8 mouse cellular contexts compared by ENCODE assay signal in the genomic region with DNA sequence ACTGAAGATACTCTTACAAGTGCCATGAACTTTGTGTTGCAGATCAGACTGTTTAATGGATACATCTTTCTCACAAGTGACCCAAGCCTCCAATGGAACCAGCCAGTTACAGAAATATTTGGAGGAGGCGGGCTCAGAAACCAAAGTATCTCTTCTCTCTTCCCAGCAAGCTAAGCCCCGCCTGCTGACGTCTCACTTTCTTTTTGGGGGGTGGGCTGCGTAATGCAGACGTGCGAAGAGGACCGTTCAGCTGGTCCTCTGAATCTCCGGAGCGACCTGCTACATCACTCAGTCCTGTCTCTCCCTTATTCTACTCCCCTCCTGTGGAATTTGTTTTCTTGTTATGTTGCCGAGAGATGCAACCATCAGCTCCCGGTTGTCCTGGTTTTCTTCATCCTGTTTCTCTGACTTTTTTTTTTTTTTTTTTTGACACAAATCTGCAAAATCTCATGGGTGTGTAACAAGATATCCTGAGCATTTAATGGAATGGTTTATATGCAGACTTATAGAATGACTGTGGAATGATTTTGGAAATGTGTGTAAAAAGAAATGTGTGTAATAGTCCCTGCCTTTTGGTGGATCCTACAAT. TPM values are rescaled to one million over a fixed set of nuclear protein-coding genes. Genes with fewer than 3 reads are reported as not detected.
DNase-seq lines count a peak whose midpoint lies in the region; ATAC-seq and TF ChIP-seq lines count a peak whose summit lies in the region.

No protein-coding gene starts in this region.

- H3K4me2 ChIP-seq in limb, embryonic 11.5 days (ENCODE audit: low read depth, severe bottlenecking): peak overlapping the region; percentile 27; the same call in 1 of the 2 replicates
- H3K4me2 ChIP-seq in midbrain, embryonic 14.5 days (ENCODE audit: low read length): peak overlapping the region; percentile 48
- H3K4me2 ChIP-seq in stomach, embryonic 16.5 days (ENCODE audit: low read depth, low read length): peak overlapping the region; percentile 47

- H3K36me3 ChIP-seq in limb, embryonic 11.5 days (ENCODE audit: control insufficient read depth, insufficient read depth, low read length): no peaks in the 10 kb centered on the region
- no peaks in the 10 kb centered on the region for H3K36me3 ChIP-seq in midbrain, embryonic 14.5 days (ENCODE audit: control insufficient read depth, insufficient read depth, low read length)
- no peaks in the 10 kb centered on the region for H3K36me3 ChIP-seq in stomach, embryonic 16.5 days (ENCODE audit: control insufficient read depth, insufficient read depth, low read length)

- WGBS in limb, embryonic 11.5 days: 2% methylated on average over 11 of the region's 11 CpGs
- 1% methylated on average over 11 of the region's 11 CpGs for WGBS in midbrain, embryonic 14.5 days
- 4% methylated on average over 11 of the region's 11 CpGs for WGBS in stomach, embryonic 16.5 days

- H3K4me3 ChIP-seq in cortical plate, adult 2 months (ENCODE audit: insufficient read depth, low read length): peak overlapping the region; percentile 41
- H3K4me3 ChIP-seq in limb, embryonic 11.5 days (ENCODE audit: low read depth, low read length): peak overlapping the region; percentile 25; the same call in 1 of the 2 replicates
- peak overlapping the region; percentile 35 for H3K4me3 ChIP-seq in midbrain, embryonic 14.5 days (replicated peaks; ENCODE audit: low read depth, low read length)
- H3K4me3 ChIP-seq in stomach, embryonic 16.5 days (replicated peaks; ENCODE audit: low read length): peak overlapping the region; percentile 44

- DNase-seq in spleen, adult 18-20 months: peak; percentile 29 to 48
- no peak for DNase-seq in spleen, adult 12 weeks (ENCODE audit: low spot score)
- DNase-seq in heart, adult 18-20 months: peak; percentile 77 to 82
- peak; percentile 39 for DNase-seq in kidney, adult 9 months
- DNase-seq in limb, embryonic 11.5 days (ENCODE audit: low spot score): peak; percentile 81
- DNase-seq in midbrain, embryonic 14.5 days: peak; percentile 95

- no peaks in the 10 kb centered on the region; the same call in 1 of the 2 replicates for H3K4me1 ChIP-seq in cortical plate, adult 2 months (ENCODE audit: control insufficient read depth, insufficient read depth, low read length)
- peaks cover 8% of the 10 kb centered on the region for H3K4me1 ChIP-seq in limb, embryonic 11.5 days (ENCODE audit: control insufficient read depth, insufficient read depth, low read length)
- H3K4me1 ChIP-seq in midbrain, embryonic 14.5 days (ENCODE audit: control insufficient read depth, insufficient read depth, low read length): peaks cover 16% of the 10 kb centered on the region
- peaks cover 2% of the 10 kb centered on the region; the same call in 1 of the 2 replicates for H3K4me1 ChIP-seq in stomach, embryonic 16.5 days (ENCODE audit: control insufficient read depth, insufficient read depth, low read length)

- ATAC-seq in limb, embryonic 11.5 days (ENCODE audit: insufficient number of reproducible peaks, low FRiP score, low TSS enrichment, low read depth): peak; percentile 46; the same call in 1 of the 2 replicates
- ATAC-seq in midbrain, embryonic 14.5 days (ENCODE audit: low FRiP score, low TSS enrichment): peak; percentile 70
- ATAC-seq in stomach, embryonic 16.5 days (ENCODE audit: insufficient read depth, low FRiP score): peak; percentile 69; the same call in 1 of the 2 replicates

- TF ChIP-seq CTCF in cortical plate, adult 2 months (IDR thresholded peaks at IDR 0.05; ENCODE audit: extremely low read depth, insufficient read depth, low read length): no peak

- TF ChIP-seq POLR2A in cortical plate, adult 2 months (IDR thresholded peaks at IDR 0.05; ENCODE audit: extremely low read depth, insufficient read depth, low read length): peak; percentile 98

- no peaks in the 10 kb centered on the region for H3K9me3 ChIP-seq in limb, embryonic 11.5 days (ENCODE audit: control insufficient read depth, low read length)
- H3K9me3 ChIP-seq in midbrain, embryonic 14.5 days (ENCODE audit: control insufficient read depth, low read length): no peaks in the 10 kb centered on the region
- H3K9me3 ChIP-seq in stomach, embryonic 16.5 days (replicated peaks; ENCODE audit: control insufficient read depth, low read length): no peaks in the 10 kb centered on the region

- H3K9ac ChIP-seq in limb, embryonic 11.5 days (ENCODE audit: low read length): no peak overlapping the region
- peak overlapping the region; percentile 41; the same call in 1 of the 2 replicates for H3K9ac ChIP-seq in midbrain, embryonic 14.5 days (replicated peaks; ENCODE audit: low read length)
- H3K9ac ChIP-seq in stomach, embryonic 16.5 days (ENCODE audit: low read length): no peak overlapping the region

- peak overlapping the region; percentile 78; the same call in 1 of the 2 replicates for H3K27ac ChIP-seq in cortical plate, adult 2 months (ENCODE audit: insufficient read depth, low read length)
- no peak overlapping the region for H3K27ac ChIP-seq in limb, embryonic 11.5 days (replicated peaks; ENCODE audit: low read depth, low read length)
- H3K27ac ChIP-seq in midbrain, embryonic 14.5 days (replicated peaks; ENCODE audit: low read depth, low read length): no peak overlapping the region; the same call in 1 of the 2 replicates
- H3K27ac ChIP-seq in stomach, embryonic 16.5 days (ENCODE audit: low read length): no peak overlapping the region

- no peaks in the 10 kb centered on the region for H3K27me3 ChIP-seq in limb, embryonic 11.5 days (ENCODE audit: control insufficient read depth, insufficient read depth, low read length)
- H3K27me3 ChIP-seq in midbrain, embryonic 14.5 days (ENCODE audit: control insufficient read depth, insufficient read depth, low read length): peaks cover 3% of the 10 kb centered on the region; the same call in 1 of the 2 replicates
- no peaks in the 10 kb centered on the region for H3K27me3 ChIP-seq in stomach, embryonic 16.5 days (ENCODE audit: control insufficient read depth, insufficient read depth, low read length)

RNA-seq across cellular contexts. Expression of a gene that starts 40.3 kb away (rescaled TPM):
- 100 and 101 TPM in 2 replicates for polyA plus RNA-seq in cortical plate, adult 2 months (2012; rRNA removed)
- total RNA-seq in heart, adult 18-20 months (2021): 1 to 10 TPM; 2.7 to 3.5 TPM
- polyA plus RNA-seq in limb, embryonic 11.5 days (2014; fragmentation: Nextera tagmentation; extraction: Ambion mirVana): 72.9 and 74.1 TPM in 2 replicates
- 21.7 and 28.4 TPM in 2 replicates for polyA plus RNA-seq in midbrain, embryonic 14.5 days (2014; fragmentation: Nextera tagmentation; extraction: Ambion mirVana)
- 11.2 and 12.1 TPM in 2 replicates for polyA plus RNA-seq in stomach, embryonic 16.5 days (2015; fragmentation: Nextera tagmentation; extraction: Ambion mirVana)

RNA-seq across cellular contexts. Expression of a gene that starts 53.8 kb away (rescaled TPM):
- polyA plus RNA-seq in cortical plate, adult 2 months (2012; rRNA removed): 0.10 TPM in 1 of 2 replicates, not detected in the other
- not detected for total RNA-seq in heart, adult 18-20 months (2021)
- polyA plus RNA-seq in limb, embryonic 11.5 days (2014; fragmentation: Nextera tagmentation; extraction: Ambion mirVana): 0.07 and 0.09 TPM in 2 replicates
- 0.11 TPM in 1 of 2 replicates, not detected in the other for polyA plus RNA-seq in midbrain, embryonic 14.5 days (2014; fragmentation: Nextera tagmentation; extraction: Ambion mirVana)
- 0.14 and 0.22 TPM in 2 replicates for polyA plus RNA-seq in stomach, embryonic 16.5 days (2015; fragmentation: Nextera tagmentation; extraction: Ambion mirVana)

RNA-seq across cellular contexts. Expression of a gene that starts 58.6 kb away (rescaled TPM):
- polyA plus RNA-seq in cortical plate, adult 2 months (2012; rRNA removed): 12.7 and 13.1 TPM in 2 replicates
- total RNA-seq in heart, adult 18-20 months (2021): 10 to 100 TPM; 31.7 to 33.5 TPM
- polyA plus RNA-seq in limb, embryonic 11.5 days (2014; fragmentation: Nextera tagmentation; extraction: Ambion mirVana): 3.7 and 3.9 TPM in 2 replicates
- polyA plus RNA-seq in midbrain, embryonic 14.5 days (2014; fragmentation: Nextera tagmentation; extraction: Ambion mirVana): 9.0 and 10.1 TPM in 2 replicates
- 5.2 and 5.9 TPM in 2 replicates for polyA plus RNA-seq in stomach, embryonic 16.5 days (2015; fragmentation: Nextera tagmentation; extraction: Ambion mirVana)
